Mouse (Mus musculus): ENCODE measurements around the gene Olfr305. TPM values are rescaled to one million over a fixed set of nuclear protein-coding genes. Genes with fewer than 3 reads are reported as not detected.
A peak's percentile ranks its signal among the peaks of the same experiment; 100 is the strongest.
"Not testable (repeated sequence)": the region's sequence is repeated elsewhere in the genome, so short reads cannot be mapped to it uniquely, and the experiment has no call there.

The Olfr305 gene
- total RNA-seq (2017), result not detected in 2 replicates

- no peak for ATAC-seq (replicated peaks in 1 of 2; ENCODE audit: insufficient read depth in 1 of 2, low FRiP score in 2 of 2, low TSS enrichment in 1 of 2, low read depth in 1 of 2, poor library complexity in 2 of 2, severe bottlenecking in 2 of 2)
These were observed at the start of gene Olfr305 for GRCm38 (mm10) chr7:86366828-86367227. Gene Olfr305 (minus strand): TSS chr7:86366928.

- ATAC-seq (replicated peaks in 1 of 2; ENCODE audit: insufficient read depth in 1 of 2, low FRiP score in 2 of 2, low TSS enrichment in 1 of 2, low read depth in 1 of 2, poor library complexity in 2 of 2, severe bottlenecking in 2 of 2), result no peak
These were observed 36.8 kb upstream of the Olfr305 start, which contains the start of gene Olfr301 for GRCm38 (mm10) chr7:86403546-86403945. Gene Olfr301 (plus strand): TSS chr7:86403846.

GRCm38 (mm10) chr7:86397689-86398088 is 31.0 kb upstream of the Olfr305 start, which contains the start of gene Olfr303:
Gene Olfr303 (minus strand): TSS chr7:86397789.
- ATAC-seq (replicated peaks in 1 of 2; ENCODE audit: insufficient read depth in 1 of 2, low FRiP score in 2 of 2, low TSS enrichment in 1 of 2, low read depth in 1 of 2, poor library complexity in 2 of 2, severe bottlenecking in 2 of 2), result no peak

- ATAC-seq (replicated peaks in 1 of 2; ENCODE audit: insufficient read depth in 1 of 2, low FRiP score in 2 of 2, low TSS enrichment in 1 of 2, low read depth in 1 of 2, poor library complexity in 2 of 2, severe bottlenecking in 2 of 2), result no peak
These were observed 19.8 kb upstream of the Olfr305 start, which contains the start of gene Olfr304 for GRCm38 (mm10) chr7:86386558-86386957. Gene Olfr304 (minus strand): TSS chr7:86386658.

DNA sequence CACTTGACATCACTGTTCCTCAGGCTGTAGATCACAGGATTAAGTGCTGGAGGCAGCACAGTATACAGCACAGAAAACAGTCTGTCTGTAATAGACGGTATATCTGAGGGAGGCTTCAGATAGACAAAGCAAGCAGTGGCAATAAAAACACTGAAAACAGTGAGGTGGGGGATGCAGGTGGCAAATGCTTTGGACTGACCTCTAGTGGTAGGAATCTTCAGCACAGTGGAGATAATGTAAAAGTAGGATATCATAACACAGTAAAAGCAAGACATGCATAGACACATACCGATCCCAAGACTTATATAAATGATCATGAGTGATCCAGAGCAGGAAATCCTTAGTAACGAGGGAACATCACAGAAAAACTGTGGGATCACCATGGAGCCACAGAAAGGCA is 19.0 kb upstream of the Olfr305 start:
- no peak for ATAC-seq (replicated peaks in 1 of 2; ENCODE audit: insufficient read depth in 1 of 2, low FRiP score in 2 of 2, low TSS enrichment in 1 of 2, low read depth in 1 of 2, poor library complexity in 2 of 2, severe bottlenecking in 2 of 2)

DNA sequence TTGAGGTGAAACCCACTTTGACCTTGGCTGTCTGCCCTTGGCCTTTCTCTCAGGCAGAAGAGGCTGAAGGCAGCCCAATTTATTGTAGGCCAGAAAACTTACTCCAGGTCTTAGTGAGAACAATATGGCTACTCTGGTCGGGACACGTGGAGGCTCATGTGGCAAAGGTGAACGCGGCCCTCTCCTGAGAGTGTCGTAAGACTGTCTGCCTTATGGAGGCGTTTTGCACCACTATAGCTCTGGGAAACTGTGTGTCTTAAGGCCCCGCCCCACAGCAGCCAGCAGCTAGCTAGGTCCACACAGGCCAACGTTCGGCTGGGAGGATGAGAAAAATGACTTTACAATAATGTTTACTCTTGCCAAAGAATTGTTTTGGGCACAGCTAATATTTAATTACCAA is 20.4 kb downstream of the Olfr305 start:
- ATAC-seq (replicated peaks in 1 of 2; ENCODE audit: insufficient read depth in 1 of 2, low FRiP score in 2 of 2, low TSS enrichment in 1 of 2, low read depth in 1 of 2, poor library complexity in 2 of 2, severe bottlenecking in 2 of 2), result not testable (repeated sequence)

GRCm38 (mm10) chr7:86344253-86344652 is 22.5 kb downstream of the Olfr305 start:
- ATAC-seq (replicated peaks in 1 of 2; ENCODE audit: insufficient read depth in 1 of 2, low FRiP score in 2 of 2, low TSS enrichment in 1 of 2, low read depth in 1 of 2, poor library complexity in 2 of 2, severe bottlenecking in 2 of 2), result no peak

DNA sequence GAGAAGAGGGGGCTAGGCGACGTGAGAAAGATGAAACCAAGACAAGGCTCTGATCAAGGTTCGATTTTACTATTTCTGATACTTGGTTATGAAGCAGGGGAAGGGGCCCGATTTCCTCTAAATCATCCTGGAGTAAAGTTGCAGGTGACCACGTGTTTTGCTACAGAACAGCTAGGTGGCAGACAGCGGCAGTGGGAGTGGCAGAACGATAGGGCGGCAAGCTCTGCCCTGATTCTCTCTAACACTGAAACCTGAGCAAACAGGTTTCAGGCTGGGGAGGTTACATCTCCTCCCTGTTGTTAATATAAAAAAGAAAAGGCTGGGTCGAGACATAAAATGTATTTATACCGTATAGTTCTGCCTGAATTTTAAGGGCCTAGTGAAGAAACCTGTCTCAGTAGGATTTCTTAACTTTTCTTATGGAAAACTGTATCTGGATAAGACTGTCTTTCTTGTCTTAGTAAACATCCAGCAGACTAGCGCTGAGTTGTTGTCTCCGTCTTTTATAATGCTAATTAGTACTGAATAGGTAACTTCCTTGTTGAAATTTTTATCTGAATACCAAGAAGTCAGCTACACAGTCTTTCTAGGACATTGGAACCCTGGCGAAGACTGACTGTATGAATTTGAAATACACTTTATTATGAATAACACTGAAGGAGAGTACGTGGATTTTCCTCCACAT is 23.7 kb downstream of the Olfr305 start:
- no peak for ATAC-seq (replicated peaks in 1 of 2; ENCODE audit: insufficient read depth in 1 of 2, low FRiP score in 2 of 2, low TSS enrichment in 1 of 2, low read depth in 1 of 2, poor library complexity in 2 of 2, severe bottlenecking in 2 of 2)

DNA sequence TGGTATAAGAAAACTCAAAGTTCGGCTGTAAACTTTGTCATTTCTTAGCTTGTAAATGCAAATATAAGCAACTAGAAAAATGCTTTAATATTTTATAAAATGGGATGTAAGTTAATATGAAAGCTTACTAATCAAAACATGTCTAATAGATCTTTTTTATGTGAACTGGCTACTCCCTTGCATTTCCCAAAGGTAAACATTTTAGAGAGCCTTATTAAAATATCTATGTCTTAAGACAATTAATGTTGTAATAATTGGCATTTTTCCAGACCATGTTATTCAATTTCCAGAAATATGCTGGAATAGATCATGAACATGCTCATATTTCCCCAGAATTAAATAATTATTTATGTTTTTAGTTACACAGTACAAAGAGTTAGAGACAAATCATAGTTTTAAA is 29.2 kb downstream of the Olfr305 start, which contains the start of gene Olfr307:
TSS of gene Olfr307 (minus strand) at position 101 of the 400 bp plus-strand sequence.
- no peak for ATAC-seq (replicated peaks in 1 of 2; ENCODE audit: insufficient read depth in 1 of 2, low FRiP score in 2 of 2, low TSS enrichment in 1 of 2, low read depth in 1 of 2, poor library complexity in 2 of 2, severe bottlenecking in 2 of 2)

- no peak for ATAC-seq (replicated peaks in 1 of 2; ENCODE audit: insufficient read depth in 1 of 2, low FRiP score in 2 of 2, low TSS enrichment in 1 of 2, low read depth in 1 of 2, poor library complexity in 2 of 2, severe bottlenecking in 2 of 2)
These were observed 41.2 kb downstream of the Olfr305 start, which contains the start of gene Olfr308 for GRCm38 (mm10) chr7:86325530-86325929. Gene Olfr308 (minus strand): TSS chr7:86325630.

GRCm38 (mm10) chr7:86321323-86321722 is 45.4 kb downstream of the Olfr305 start:
- peak; percentile 42 to 75; a peak in 3 of 4 replicates for ATAC-seq (replicated peaks in 1 of 2; ENCODE audit: insufficient read depth in 1 of 2, low FRiP score in 2 of 2, low TSS enrichment in 1 of 2, low read depth in 1 of 2, poor library complexity in 2 of 2, severe bottlenecking in 2 of 2)

GRCm38 (mm10) chr7:86313608-86314007 is 53.1 kb downstream of the Olfr305 start, which contains the start of gene Olfr309:
Gene Olfr309 (minus strand): TSS chr7:86313708.
- ATAC-seq (replicated peaks in 1 of 2; ENCODE audit: insufficient read depth in 1 of 2, low FRiP score in 2 of 2, low TSS enrichment in 1 of 2, low read depth in 1 of 2, poor library complexity in 2 of 2, severe bottlenecking in 2 of 2), result no peak

Other genes starting within 250 kb of the Olfr305 start
- gene Vmn2r75, start 195.2 kb downstream of the Olfr305 start, total RNA-seq (2017), result not detected in 2 replicates
- gene Vmn2r76, start 120.6 kb downstream of the Olfr305 start, total RNA-seq (2017), result not detected in 2 replicates
- gene Olfr310, start 89.8 kb downstream of the Olfr305 start, total RNA-seq (2017), result not detected in 2 replicates
- not detected in 2 replicates for gene Olfr309, start 53.2 kb downstream of the Olfr305 start, total RNA-seq (2017)
- not detected in 2 replicates for gene Olfr308, start 41.3 kb downstream of the Olfr305 start, total RNA-seq (2017)
- gene Olfr307, start 29.3 kb downstream of the Olfr305 start, total RNA-seq (2017), result not detected in 2 replicates
- not detected in 2 replicates for gene Olfr304, start 19.7 kb upstream of the Olfr305 start, total RNA-seq (2017)
- not detected in 2 replicates for gene Olfr303, start 30.9 kb upstream of the Olfr305 start, total RNA-seq (2017)
- not detected in 2 replicates for gene Olfr301, start 36.9 kb upstream of the Olfr305 start, total RNA-seq (2017)
- gene Olfr299, start 93.0 kb upstream of the Olfr305 start, total RNA-seq (2017), result not detected in 2 replicates
- not detected in 2 replicates for gene Olfr298, start 125.6 kb upstream of the Olfr305 start, total RNA-seq (2017)
- not detected in 2 replicates for gene Olfr297, start 153.0 kb upstream of the Olfr305 start, total RNA-seq (2017)
- not detected in 2 replicates for gene Olfr295, start 216.9 kb upstream of the Olfr305 start, total RNA-seq (2017)
- gene Olfr294, start 249.7 kb upstream of the Olfr305 start, total RNA-seq (2017), result not detected in 2 replicates